Mouse (Mus musculus): ENCODE measurements at regions not wholly inside any gene's neighbourhood (a gene's known extent, or its start where the extent isn't known, plus 50 kb on each side); places are given as distances from the start of the nearest gene placed in this dataset.

DNA sequence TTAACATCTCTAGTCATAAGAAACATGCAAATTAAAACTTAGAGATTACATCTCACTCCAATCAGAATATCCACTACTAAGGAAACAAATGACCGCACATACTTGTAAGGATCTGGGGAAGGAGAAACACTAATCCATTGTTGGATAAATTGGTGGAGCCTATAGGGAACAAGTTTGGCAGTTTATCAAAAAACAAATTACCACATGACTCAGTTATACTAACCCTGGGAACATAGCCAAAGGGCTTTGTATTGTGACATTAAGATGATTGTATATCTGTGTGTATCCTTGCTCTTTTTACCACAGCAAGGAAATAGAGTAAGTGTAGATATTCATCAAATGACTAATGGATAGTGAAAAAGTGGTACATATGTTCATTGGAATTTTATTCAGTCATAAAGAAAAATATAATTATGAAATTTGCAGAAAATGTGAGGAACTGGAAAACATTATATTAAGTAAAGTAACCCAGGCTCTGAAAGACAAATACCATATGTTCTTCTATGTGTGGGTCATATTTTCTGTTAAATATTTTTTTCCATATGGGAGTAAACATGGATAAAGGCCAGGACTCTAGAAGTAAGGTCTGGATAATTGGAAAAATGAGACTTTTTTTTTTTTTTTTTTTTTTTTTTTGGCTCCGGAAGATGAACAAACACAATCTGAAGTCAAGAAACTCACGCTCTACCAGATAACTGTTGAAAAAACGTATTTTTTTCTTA, 430.6 kb downstream of the Dmac1 start:
- DNase-seq (ENCODE audit: low read depth, low spot score) = no peak

DNA sequence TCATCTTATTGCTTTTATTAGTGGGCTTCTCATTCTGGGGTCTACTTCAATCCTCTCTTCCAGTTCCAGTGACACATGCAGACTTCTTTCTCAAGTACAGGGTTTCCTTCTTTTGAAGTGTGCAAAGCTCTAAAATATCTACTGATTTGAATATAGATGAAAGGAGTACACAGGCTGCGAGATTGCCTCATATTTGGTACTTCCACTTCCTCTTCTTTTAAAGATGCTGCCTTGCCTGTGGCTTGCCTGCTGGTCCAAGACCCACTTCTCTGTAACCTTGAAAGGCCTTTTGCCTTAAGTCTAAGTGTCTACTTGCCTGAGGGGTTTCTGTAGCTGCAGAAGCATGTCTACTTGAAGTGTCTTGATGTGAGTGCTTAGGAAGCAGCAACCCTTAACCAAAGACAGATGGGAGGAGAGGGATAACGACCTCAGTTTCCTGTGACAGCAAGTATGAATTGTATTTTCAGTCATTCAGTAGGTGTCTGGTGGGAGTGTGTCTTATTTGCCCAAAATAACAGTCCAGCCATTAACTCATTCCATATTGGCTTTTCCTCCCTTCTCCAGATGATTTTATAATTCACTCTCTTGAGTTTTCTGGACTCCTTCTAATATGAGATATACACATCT, 479.8 kb downstream of the Dmac1 start:
- peak; percentile 31 for DNase-seq (ENCODE audit: low read depth, low spot score)

DNA sequence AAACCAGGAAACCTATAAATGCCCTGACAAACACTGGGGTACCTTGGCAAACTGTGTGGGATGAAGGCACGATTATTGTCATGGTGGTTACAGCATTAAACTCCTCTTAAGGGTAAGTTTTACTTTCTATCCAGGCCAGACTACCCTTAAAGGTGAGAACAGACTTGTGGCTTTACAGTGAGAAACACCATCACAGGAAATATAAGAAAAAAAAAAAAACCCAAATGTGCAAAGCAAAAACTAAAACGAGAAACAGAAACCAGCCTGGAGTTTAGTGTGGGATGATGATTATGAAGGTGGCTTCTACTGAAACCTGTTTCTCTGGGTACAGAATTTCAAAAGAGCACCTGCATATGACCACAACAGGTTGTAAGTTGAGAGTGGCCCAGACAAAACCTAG, 480.6 kb downstream of the Dmac1 start:
- no peak for DNase-seq (ENCODE audit: low read depth, low spot score)

DNA sequence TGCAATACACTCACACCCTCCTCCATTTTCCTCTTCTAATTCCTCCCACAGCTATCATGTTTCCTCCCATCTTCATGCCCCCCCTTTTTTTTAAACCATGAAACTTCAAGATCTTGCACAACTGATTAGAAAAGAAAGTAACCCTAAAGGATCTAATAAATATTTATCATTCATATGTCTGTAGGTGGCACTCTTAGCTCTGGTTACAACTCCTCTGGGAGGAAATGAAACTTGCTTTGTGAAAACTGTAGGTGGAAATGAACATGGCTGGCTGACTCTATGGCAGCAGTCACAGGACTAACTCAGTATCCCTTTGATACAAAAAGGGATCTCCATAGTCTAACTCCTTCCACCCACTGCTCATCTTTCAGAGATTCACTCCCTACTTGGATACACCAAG, 481.4 kb downstream of the Dmac1 start:
- no peak for DNase-seq (ENCODE audit: low read depth, low spot score)

DNA sequence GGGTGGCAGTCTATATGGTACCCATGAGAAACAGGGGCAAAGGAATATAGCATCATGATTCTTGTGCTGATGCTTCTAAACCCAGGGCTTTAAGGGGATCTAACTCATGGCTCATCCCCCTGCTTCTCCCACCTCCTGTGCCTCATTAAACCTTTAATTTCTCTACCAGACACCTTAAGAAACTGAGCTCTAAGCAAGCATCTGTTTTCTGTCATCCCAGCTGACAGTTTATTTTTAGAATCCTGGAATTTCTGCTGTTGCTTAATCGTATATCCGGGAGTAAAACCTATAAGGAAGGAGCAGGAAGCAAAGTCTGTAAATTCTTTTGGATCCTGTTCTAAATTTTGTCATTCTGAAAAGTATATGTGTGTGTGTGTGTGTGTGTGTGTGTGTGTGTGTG, 505.7 kb downstream of the Kdm4c start:
- DNase-seq (ENCODE audit: low read depth, low spot score) = peak; percentile 41

DNA sequence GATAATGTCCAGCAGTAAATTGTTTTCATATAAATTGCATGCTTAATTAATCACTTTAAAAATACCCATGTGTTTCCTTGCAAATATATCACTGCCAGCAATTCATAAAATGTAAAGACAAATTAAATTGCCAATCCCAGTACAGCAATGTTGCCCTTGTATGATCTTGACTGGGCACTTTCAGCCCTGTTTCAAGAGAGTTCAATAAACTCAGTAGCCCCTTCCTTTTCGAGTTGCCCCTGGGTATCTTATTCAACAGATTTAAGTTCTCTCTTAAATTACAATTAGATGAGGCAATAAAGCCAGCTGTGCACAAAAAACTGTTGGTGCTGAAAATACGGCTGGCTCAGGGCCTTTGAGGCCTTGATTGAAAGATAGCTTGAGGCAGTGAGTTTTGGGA, 497.3 kb downstream of the Kdm4c start:
- peak; percentile 31 for DNase-seq (ENCODE audit: low read depth, low spot score)
